Mouse (Mus musculus): ENCODE results near the gene Zfp740. TPM values are rescaled to one million over a fixed set of nuclear protein-coding genes. Genes with fewer than 3 reads are reported as not detected.

Zfp740 gene
- polyA plus RNA-seq, 1 experiment: 0.44 TPM

- H3K36me3 ChIP-seq (ENCODE audit: control insufficient read depth): peaks cover 43% of the 10 kb centered on the region
- H3K4me3 ChIP-seq (replicated peaks): peak overlapping the region; percentile 90
- H3K4me1 ChIP-seq (ENCODE audit: control insufficient read depth): peaks cover 37% of the 10 kb centered on the region
- no peaks in the 10 kb centered on the region for H3K27me3 ChIP-seq (ENCODE audit: control insufficient read depth)
- TF ChIP-seq GATA1 (IDR thresholded peaks at IDR 0.05; ENCODE audit: low read length): no peak
- no peak for TF ChIP-seq TAL1 (IDR thresholded peaks at IDR 0.05; ENCODE audit: low read length)
- H3K9me3 ChIP-seq (ENCODE audit: control insufficient read depth, low read length): no peaks in the 10 kb centered on the region
Measured at GRCm38 (mm10) chr15:102203835-102204381, 859 bp downstream of the Zfp740 start.

DNA sequence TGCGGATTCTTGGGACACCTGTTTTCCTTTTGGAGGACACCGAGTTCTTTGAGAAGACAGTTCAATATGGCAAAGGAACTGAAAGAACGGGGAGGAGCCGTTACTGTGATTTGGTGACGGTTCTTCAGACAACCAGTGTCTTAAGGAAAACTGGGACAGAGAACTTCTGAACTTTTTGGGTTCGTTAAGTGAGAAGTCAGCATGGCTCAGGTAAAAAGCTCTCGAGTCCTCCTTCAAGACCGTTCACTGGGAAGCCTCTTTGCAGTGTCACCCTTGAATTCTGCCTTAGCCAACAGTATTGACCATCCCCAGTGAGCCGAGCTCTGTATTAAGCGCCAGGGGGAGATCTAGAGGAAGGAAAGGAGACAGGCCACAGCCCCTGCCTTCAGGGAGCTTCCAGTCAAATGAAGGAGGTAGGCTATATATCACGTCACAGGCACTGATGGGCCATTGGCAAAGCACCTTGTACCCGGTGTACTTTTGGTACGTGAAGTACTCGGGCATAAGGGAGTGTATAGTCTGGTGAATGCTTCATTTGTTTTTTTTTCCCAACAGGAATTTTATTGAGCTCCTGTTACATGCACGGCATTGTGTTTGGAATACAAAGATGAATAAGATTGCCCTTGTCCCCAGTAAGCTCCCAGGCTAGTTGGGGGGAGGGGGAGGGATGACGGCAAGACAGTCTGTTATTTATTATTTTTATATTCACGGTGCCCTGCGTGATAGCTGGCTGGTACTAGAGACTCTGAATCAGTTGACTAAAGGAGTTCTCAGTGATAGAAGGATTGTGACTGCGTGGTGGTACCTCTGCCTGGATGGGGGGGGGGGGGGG, 1.8 kb downstream of the Zfp740 start, which contains the start of gene Csad:
Gene Csad, minus strand, starts transcription at position 51 of the 832 bp plus-strand sequence.
- Histone ChIP-seq H3K27me3 (ENCODE audit: control insufficient read depth) (no peaks in the 10 kb centered on the region), H3K4me3 (replicated peaks) (peak within 1 kb of the TSS; percentile 90), H3K4me1 (ENCODE audit: control insufficient read depth) (peaks cover 33% of the 10 kb centered on the region), H3K9me3 (ENCODE audit: control insufficient read depth, low read length) (no peaks in the 10 kb centered on the region), H3K36me3 (ENCODE audit: control insufficient read depth) (peaks cover 53% of the 10 kb centered on the region)
- TF ChIP-seq TAL1 (IDR thresholded peaks at IDR 0.05; ENCODE audit: low read length): no peak
- no peak for TF ChIP-seq GATA1 (IDR thresholded peaks at IDR 0.05; ENCODE audit: low read length)

GRCm38 (mm10) chr15:102205779-102206178, 2.7 kb downstream of the Zfp740 start:
- Histone ChIP-seq H3K4me1 (ENCODE audit: control insufficient read depth) (peaks cover 33% of the 10 kb centered on the region), H3K9me3 (ENCODE audit: control insufficient read depth, low read length) (no peaks in the 10 kb centered on the region), H3K27me3 (ENCODE audit: control insufficient read depth) (no peaks in the 10 kb centered on the region), H3K36me3 (ENCODE audit: control insufficient read depth) (peaks cover 62% of the 10 kb centered on the region), H3K4me3 (replicated peaks) (no peak overlapping the region)
- TF ChIP-seq GATA1 (IDR thresholded peaks at IDR 0.05; ENCODE audit: low read length): no peak
- TF ChIP-seq TAL1 (IDR thresholded peaks at IDR 0.05; ENCODE audit: low read length): no peak

DNA sequence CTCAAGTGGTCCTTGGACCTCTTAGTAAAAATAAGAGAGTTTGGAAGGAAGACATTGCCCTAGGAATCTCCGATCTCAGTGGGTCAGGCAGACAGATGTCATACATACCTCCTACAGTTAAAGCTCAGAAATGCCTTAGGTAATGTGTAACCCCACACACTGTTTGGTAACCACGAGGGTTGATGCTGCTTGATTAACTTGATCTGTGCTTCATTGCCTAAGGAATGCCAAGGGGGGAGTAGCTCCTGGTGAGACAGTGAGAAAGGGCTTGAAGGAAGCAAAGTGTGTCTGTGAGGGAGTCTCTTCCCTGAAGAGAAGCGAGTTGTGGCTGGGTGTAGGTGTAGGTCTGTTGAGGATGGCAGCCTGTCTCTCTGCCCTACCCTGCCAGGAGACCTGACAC, 4.3 kb downstream of the Zfp740 start:
- peaks cover 74% of the 10 kb centered on the region for H3K36me3 ChIP-seq (ENCODE audit: control insufficient read depth)
- no peaks in the 10 kb centered on the region for H3K9me3 ChIP-seq (ENCODE audit: control insufficient read depth, low read length)
- peaks cover 31% of the 10 kb centered on the region for H3K4me1 ChIP-seq (ENCODE audit: control insufficient read depth)
- no peak for TF ChIP-seq GATA1 (IDR thresholded peaks at IDR 0.05; ENCODE audit: low read length)
- no peak for TF ChIP-seq TAL1 (IDR thresholded peaks at IDR 0.05; ENCODE audit: low read length)
- no peaks in the 10 kb centered on the region for H3K27me3 ChIP-seq (ENCODE audit: control insufficient read depth)
- H3K4me3 ChIP-seq (replicated peaks): no peak overlapping the region

GRCm38 (mm10) chr15:102208092-102208561, 5.1 kb downstream of the Zfp740 start:
- H3K27me3 ChIP-seq (ENCODE audit: control insufficient read depth): no peaks in the 10 kb centered on the region
- peaks cover 23% of the 10 kb centered on the region for H3K4me1 ChIP-seq (ENCODE audit: control insufficient read depth)
- peaks cover 82% of the 10 kb centered on the region for H3K36me3 ChIP-seq (ENCODE audit: control insufficient read depth)
- no peak overlapping the region for H3K4me3 ChIP-seq (replicated peaks)
- no peaks in the 10 kb centered on the region for H3K9me3 ChIP-seq (ENCODE audit: control insufficient read depth, low read length)
- TF ChIP-seq GATA1 (IDR thresholded peaks at IDR 0.05; ENCODE audit: low read length) (no peak), TAL1 (IDR thresholded peaks at IDR 0.05; ENCODE audit: low read length) (no peak)

- Histone ChIP-seq H3K4me3 (replicated peaks) (no peak overlapping the region), H3K27me3 (ENCODE audit: control insufficient read depth) (no peaks in the 10 kb centered on the region), H3K4me1 (ENCODE audit: control insufficient read depth) (peaks cover 20% of the 10 kb centered on the region), H3K9me3 (ENCODE audit: control insufficient read depth, low read length) (no peaks in the 10 kb centered on the region), H3K36me3 (ENCODE audit: control insufficient read depth) (peaks cover 92% of the 10 kb centered on the region)
- no peak for TF ChIP-seq GATA1 (IDR thresholded peaks at IDR 0.05; ENCODE audit: low read length)
- no peak for TF ChIP-seq TAL1 (IDR thresholded peaks at IDR 0.05; ENCODE audit: low read length)
Measured at GRCm38 (mm10) chr15:102209114-102209513, 6.1 kb downstream of the Zfp740 start.

DNA sequence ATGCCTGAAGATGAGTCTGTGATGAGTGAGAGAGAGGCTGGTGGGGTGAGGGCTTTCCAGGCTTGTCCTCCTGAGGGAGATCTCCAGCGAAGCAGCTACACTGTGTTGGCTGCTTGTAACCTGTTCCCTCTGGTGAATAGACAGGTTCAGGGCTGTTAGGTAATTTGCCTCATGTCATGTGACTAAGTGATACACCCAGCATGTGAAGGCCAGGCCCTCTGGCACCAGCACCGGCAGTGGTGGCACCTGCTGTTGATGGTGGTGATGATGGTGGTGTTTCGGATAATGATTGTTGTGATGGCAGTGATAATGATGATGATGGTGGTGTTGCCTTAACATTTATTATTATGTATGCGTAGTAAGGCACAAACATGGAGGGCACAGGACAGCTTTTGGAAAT, 7.8 kb downstream of the Zfp740 start:
- no peaks in the 10 kb centered on the region for H3K9me3 ChIP-seq (ENCODE audit: control insufficient read depth, low read length)
- H3K4me1 ChIP-seq (ENCODE audit: control insufficient read depth): peaks cover 8% of the 10 kb centered on the region
- H3K36me3 ChIP-seq (ENCODE audit: control insufficient read depth): peaks cover 90% of the 10 kb centered on the region
- no peaks in the 10 kb centered on the region for H3K27me3 ChIP-seq (ENCODE audit: control insufficient read depth)
- no peak overlapping the region for H3K4me3 ChIP-seq (replicated peaks)
- no peak for TF ChIP-seq TAL1 (IDR thresholded peaks at IDR 0.05; ENCODE audit: low read length)
- no peak for TF ChIP-seq GATA1 (IDR thresholded peaks at IDR 0.05; ENCODE audit: low read length)

DNA sequence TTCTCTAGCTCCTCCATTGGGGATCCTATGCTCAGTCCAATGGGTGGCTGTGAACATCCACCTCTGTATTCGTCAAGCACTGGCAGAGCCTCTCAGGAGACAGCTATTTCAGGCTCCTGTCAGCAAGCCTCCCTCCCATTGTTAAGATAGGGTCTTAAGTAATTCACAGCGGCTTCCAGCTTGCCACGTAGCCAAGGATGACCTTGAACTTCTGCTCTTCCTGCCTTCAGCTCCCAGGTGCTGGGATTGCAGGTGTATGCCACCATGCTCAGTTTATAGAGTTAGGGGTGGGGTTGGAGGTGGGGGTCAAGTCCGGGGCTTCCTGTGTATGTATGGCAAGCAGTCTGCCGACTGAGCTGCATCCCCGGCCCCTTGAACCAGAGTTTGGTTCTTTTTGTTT, 8.8 kb downstream of the Zfp740 start:
- Histone ChIP-seq H3K27me3 (ENCODE audit: control insufficient read depth) (no peaks in the 10 kb centered on the region), H3K4me3 (replicated peaks) (no peak overlapping the region), H3K4me1 (ENCODE audit: control insufficient read depth) (peaks cover 6% of the 10 kb centered on the region), H3K36me3 (ENCODE audit: control insufficient read depth) (peaks cover 93% of the 10 kb centered on the region), H3K9me3 (ENCODE audit: control insufficient read depth, low read length) (no peaks in the 10 kb centered on the region)
- no peak for TF ChIP-seq GATA1 (IDR thresholded peaks at IDR 0.05; ENCODE audit: low read length)
- no peak for TF ChIP-seq TAL1 (IDR thresholded peaks at IDR 0.05; ENCODE audit: low read length)

DNA sequence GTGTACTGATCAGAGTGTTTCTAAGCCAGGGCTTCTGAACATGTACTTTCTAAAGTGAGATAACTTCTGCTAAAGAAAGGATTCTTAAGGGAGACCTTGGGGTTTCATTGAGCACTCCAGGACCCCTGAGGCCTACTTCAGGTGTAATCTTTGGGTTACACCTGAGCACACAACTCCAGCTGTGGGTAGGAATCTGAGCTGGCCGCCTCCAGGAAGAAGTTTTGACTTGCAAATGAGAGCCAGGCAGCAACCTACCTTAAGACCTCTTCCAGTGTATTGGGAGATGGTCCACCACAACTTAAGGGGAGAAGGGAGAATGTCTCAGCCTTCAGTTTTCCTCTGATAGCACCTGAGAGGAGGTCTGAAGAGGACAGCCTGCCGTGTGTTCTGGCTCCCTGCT, 11.1 kb downstream of the Zfp740 start:
- H3K4me3 ChIP-seq (replicated peaks): no peak overlapping the region
- H3K4me1 ChIP-seq (ENCODE audit: control insufficient read depth): no peaks in the 10 kb centered on the region; the same call in none of the 2 replicates
- H3K9me3 ChIP-seq (ENCODE audit: control insufficient read depth, low read length): no peaks in the 10 kb centered on the region
- H3K27me3 ChIP-seq (ENCODE audit: control insufficient read depth): no peaks in the 10 kb centered on the region
- no peak for TF ChIP-seq GATA1 (IDR thresholded peaks at IDR 0.05; ENCODE audit: low read length)
- TF ChIP-seq TAL1 (IDR thresholded peaks at IDR 0.05; ENCODE audit: low read length): no peak
- peaks cover 76% of the 10 kb centered on the region for H3K36me3 ChIP-seq (ENCODE audit: control insufficient read depth)
